Mouse (Mus musculus): ENCODE data around the gene Zc3hc1.
A peak's percentile ranks its signal among the peaks of the same experiment; 100 is the strongest.
"Not testable (repeated sequence)": the region's sequence is repeated elsewhere in the genome, so short reads cannot be mapped to it uniquely, and the experiment has no call there.

Zc3hc1 gene

GRCm38 (mm10) chr6:30390714-30391697 lies at the start of gene Zc3hc1:
Gene Zc3hc1, minus strand, starts transcription at chr6:30391028.
- peak; percentile 70 for DNase-seq (ENCODE audit: low read depth, low spot score)

- DNase-seq (ENCODE audit: low read depth, low spot score), result no peak
Observed at GRCm38 (mm10) chr6:30439576-30439975, 48.7 kb upstream of the Zc3hc1 start.

GRCm38 (mm10) chr6:30437054-30437453 lies 46.2 kb upstream of the Zc3hc1 start:
- DNase-seq (ENCODE audit: low read depth, low spot score), result no peak

GRCm38 (mm10) chr6:30436476-30436875 lies 45.6 kb upstream of the Zc3hc1 start:
- DNase-seq (ENCODE audit: low read depth, low spot score), result no peak

- DNase-seq (ENCODE audit: low read depth, low spot score), result no peak
Observed at GRCm38 (mm10) chr6:30432461-30433192, 41.8 kb upstream of the Zc3hc1 start.

GRCm38 (mm10) chr6:30416801-30417200 lies 26.0 kb upstream of the Zc3hc1 start:
- DNase-seq (ENCODE audit: low read depth, low spot score), result no peak

- no peak for DNase-seq (ENCODE audit: low read depth, low spot score)
Observed at GRCm38 (mm10) chr6:30416126-30416525, 25.3 kb upstream of the Zc3hc1 start.

- no peak for DNase-seq (ENCODE audit: low read depth, low spot score)
Observed at GRCm38 (mm10) chr6:30411311-30411710, 20.5 kb upstream of the Zc3hc1 start.

GRCm38 (mm10) chr6:30409399-30410093 lies 18.7 kb upstream of the Zc3hc1 start:
- no peak for DNase-seq (ENCODE audit: low read depth, low spot score)

- DNase-seq (ENCODE audit: low read depth, low spot score), result no peak
Observed at GRCm38 (mm10) chr6:30408276-30408675, 17.4 kb upstream of the Zc3hc1 start.

GRCm38 (mm10) chr6:30404671-30405070 lies 13.8 kb upstream of the Zc3hc1 start:
- no peak for DNase-seq (ENCODE audit: low read depth, low spot score)

GRCm38 (mm10) chr6:30403465-30403864 lies 12.6 kb upstream of the Zc3hc1 start:
- peak; percentile 76 for DNase-seq (ENCODE audit: low read depth, low spot score)

- no peak for DNase-seq (ENCODE audit: low read depth, low spot score)
Observed at GRCm38 (mm10) chr6:30402091-30402491, 11.3 kb upstream of the Zc3hc1 start.

- peak; percentile 99 for DNase-seq (ENCODE audit: low read depth, low spot score)
Observed at GRCm38 (mm10) chr6:30401308-30402015, 10.6 kb upstream of the Zc3hc1 start, which contains the start of gene Klhdc10. Gene Klhdc10, plus strand, starts transcription at chr6:30401868.

- no peak for DNase-seq (ENCODE audit: low read depth, low spot score)
Observed at GRCm38 (mm10) chr6:30400716-30401115, 9.9 kb upstream of the Zc3hc1 start.

GRCm38 (mm10) chr6:30400146-30400545 lies 9.3 kb upstream of the Zc3hc1 start:
- no peak for DNase-seq (ENCODE audit: low read depth, low spot score)

GRCm38 (mm10) chr6:30391996-30392395 lies 1.2 kb upstream of the Zc3hc1 start:
- no peak for DNase-seq (ENCODE audit: low read depth, low spot score)

GRCm38 (mm10) chr6:30390271-30390670 lies 557 bp downstream of the Zc3hc1 start:
- not testable (repeated sequence) for DNase-seq (ENCODE audit: low read depth, low spot score)

- no peak for DNase-seq (ENCODE audit: low read depth, low spot score)
Observed at GRCm38 (mm10) chr6:30381116-30381515, 9.7 kb downstream of the Zc3hc1 start.

- DNase-seq (ENCODE audit: low read depth, low spot score), result no peak
Observed at GRCm38 (mm10) chr6:30375791-30376190, 15.0 kb downstream of the Zc3hc1 start.

Data from brain, embryonic 18.5 days (tissue).